Mouse (Mus musculus): ENCODE data around the gene Unc13b. TPM values are rescaled to one million over a fixed set of nuclear protein-coding genes. Genes with fewer than 3 reads are reported as not detected.

Unc13b gene
- polyA plus RNA-seq, 1 experiment from 2014 or later: 25.3 TPM

GRCm38 (mm10) chr4:43206989-43207388 is 148.2 kb downstream of the Unc13b start:
- 53% methylated on average over 5 of the region's 5 CpGs for WGBS
- no peak overlapping the region for H3K4me3 ChIP-seq (replicated peaks)
- no peak overlapping the region for H3K4me2 ChIP-seq
- H3K27ac ChIP-seq: 0 out of 2 replicates have a peak overlapping the region, but pooled peaks have one; percentile 5
- no peak for ATAC-seq (ENCODE audit: low FRiP score)
- H3K9me3 ChIP-seq: no peaks in the 10 kb centered on the region
- peaks cover 19% of the 10 kb centered on the region for H3K4me1 ChIP-seq
- H3K36me3 ChIP-seq (replicated peaks): no peaks in the 10 kb centered on the region
- H3K9ac ChIP-seq: no peak overlapping the region
- no peaks in the 10 kb centered on the region for H3K27me3 ChIP-seq

- 4% methylated on average over 8 of the region's 8 CpGs for WGBS
- H3K36me3 ChIP-seq (replicated peaks): no peaks in the 10 kb centered on the region
- peak; percentile 73 for ATAC-seq (ENCODE audit: low FRiP score)
These were observed 150.4 kb downstream of the Unc13b start for GRCm38 (mm10) chr4:43209081-43209579.

GRCm38 (mm10) chr4:43209673-43210072 is 150.9 kb downstream of the Unc13b start:
- Histone ChIP-seq H3K9ac (peak overlapping the region; percentile 43), H3K9me3 (no peaks in the 10 kb centered on the region), H3K4me1 (peaks cover 19% of the 10 kb centered on the region), H3K27ac (peak overlapping the region; percentile 87), H3K4me3 (replicated peaks) (peak overlapping the region; percentile 25), H3K4me2 (peak overlapping the region; percentile 53), H3K27me3 (no peaks in the 10 kb centered on the region), H3K36me3 (replicated peaks) (no peaks in the 10 kb centered on the region)
- WGBS: 34% methylated on average over 6 of the region's 6 CpGs
- no peak for ATAC-seq (ENCODE audit: low FRiP score)

More at GRCm38 (mm10) chr4:43209081-43209579, 150.4 kb downstream of the Unc13b start:
- Histone ChIP-seq H3K9me3 (no peaks in the 10 kb centered on the region), H3K27me3 (no peaks in the 10 kb centered on the region), H3K27ac (peak overlapping the region; percentile 87), H3K9ac (peak overlapping the region; percentile 43), H3K4me3 (replicated peaks) (peak overlapping the region; percentile 25), H3K4me2 (peak overlapping the region; percentile 53), H3K4me1 (peaks cover 19% of the 10 kb centered on the region)

GRCm38 (mm10) chr4:43216491-43216890 is 157.7 kb downstream of the Unc13b start:
- Histone ChIP-seq H3K4me1 (no peaks in the 10 kb centered on the region), H3K27me3 (no peaks in the 10 kb centered on the region), H3K9ac (no peak overlapping the region), H3K4me2 (no peak overlapping the region), H3K9me3 (no peaks in the 10 kb centered on the region), H3K27ac (no peak overlapping the region), H3K4me3 (replicated peaks) (no peak overlapping the region), H3K36me3 (replicated peaks) (no peaks in the 10 kb centered on the region)
- ATAC-seq (ENCODE audit: low FRiP score): no peak
- 78% methylated on average over 3 of the region's 3 CpGs for WGBS

- H3K9me3 ChIP-seq: no peaks in the 10 kb centered on the region
- H3K4me1 ChIP-seq: no peaks in the 10 kb centered on the region
- ATAC-seq (ENCODE audit: low FRiP score): no peak
- no peak overlapping the region for H3K9ac ChIP-seq
- H3K27me3 ChIP-seq: no peaks in the 10 kb centered on the region
- WGBS: 97% methylated on average over 1 of the region's 1 CpGs
- H3K4me3 ChIP-seq (replicated peaks): no peak overlapping the region
- H3K4me2 ChIP-seq: no peak overlapping the region
- no peaks in the 10 kb centered on the region for H3K36me3 ChIP-seq (replicated peaks)
- no peak overlapping the region for H3K27ac ChIP-seq
These were observed 159.2 kb downstream of the Unc13b start for GRCm38 (mm10) chr4:43217997-43218396.

GRCm38 (mm10) chr4:43231821-43232220 is 173.1 kb downstream of the Unc13b start:
- H3K9me3 ChIP-seq: no peaks in the 10 kb centered on the region
- no peaks in the 10 kb centered on the region for H3K4me1 ChIP-seq
- peaks cover 10% of the 10 kb centered on the region; the same call in 1 of the 2 replicates for H3K36me3 ChIP-seq (replicated peaks)
- H3K4me3 ChIP-seq (replicated peaks): no peak overlapping the region
- ATAC-seq (ENCODE audit: low FRiP score): no peak
- no peaks in the 10 kb centered on the region for H3K27me3 ChIP-seq
- no peak overlapping the region for H3K27ac ChIP-seq
- no peak overlapping the region for H3K9ac ChIP-seq
- 92% methylated on average over 3 of the region's 3 CpGs for WGBS
- no peak overlapping the region for H3K4me2 ChIP-seq

GRCm38 (mm10) chr4:43232985-43233384 is 174.2 kb downstream of the Unc13b start:
- Histone ChIP-seq H3K4me2 (no peak overlapping the region), H3K36me3 (replicated peaks) (peaks cover 14% of the 10 kb centered on the region; the same call in 1 of the 2 replicates), H3K27ac (no peak overlapping the region), H3K9me3 (no peaks in the 10 kb centered on the region), H3K4me1 (no peaks in the 10 kb centered on the region), H3K27me3 (no peaks in the 10 kb centered on the region), H3K9ac (no peak overlapping the region), H3K4me3 (replicated peaks) (no peak overlapping the region)
- WGBS: 90% methylated on average over 1 of the region's 1 CpGs
- ATAC-seq (ENCODE audit: low FRiP score): no peak

GRCm38 (mm10) chr4:43233489-43233888 is 174.7 kb downstream of the Unc13b start:
- H3K9ac ChIP-seq: no peak overlapping the region
- H3K4me2 ChIP-seq: no peak overlapping the region
- WGBS: 95% methylated on average over 6 of the region's 6 CpGs
- H3K27ac ChIP-seq: no peak overlapping the region
- no peak overlapping the region for H3K4me3 ChIP-seq (replicated peaks)
- no peak for ATAC-seq (ENCODE audit: low FRiP score)
- no peaks in the 10 kb centered on the region for H3K9me3 ChIP-seq
- H3K27me3 ChIP-seq: no peaks in the 10 kb centered on the region
- peaks cover 16% of the 10 kb centered on the region; the same call in 1 of the 2 replicates for H3K36me3 ChIP-seq (replicated peaks)
- H3K4me1 ChIP-seq: no peaks in the 10 kb centered on the region

GRCm38 (mm10) chr4:43236898-43237297 is 178.1 kb downstream of the Unc13b start:
- Histone ChIP-seq H3K27me3 (no peaks in the 10 kb centered on the region), H3K4me3 (replicated peaks) (no peak overlapping the region), H3K9me3 (no peaks in the 10 kb centered on the region), H3K36me3 (replicated peaks) (peaks cover 40% of the 10 kb centered on the region), H3K4me1 (peaks cover 5% of the 10 kb centered on the region; the same call in 1 of the 2 replicates), H3K9ac (no peak overlapping the region), H3K4me2 (no peak overlapping the region), H3K27ac (no peak overlapping the region)
- 94% methylated on average over 9 of the region's 9 CpGs for WGBS
- ATAC-seq (ENCODE audit: low FRiP score): no peak

- Histone ChIP-seq H3K27ac (no peak overlapping the region), H3K4me2 (no peak overlapping the region), H3K4me1 (peaks cover 5% of the 10 kb centered on the region; the same call in 1 of the 2 replicates), H3K9me3 (no peaks in the 10 kb centered on the region), H3K27me3 (no peaks in the 10 kb centered on the region), H3K36me3 (replicated peaks) (peaks cover 45% of the 10 kb centered on the region), H3K9ac (no peak overlapping the region), H3K4me3 (replicated peaks) (no peak overlapping the region)
- no peak for ATAC-seq (ENCODE audit: low FRiP score)
- WGBS: 85% methylated on average over 1 of the region's 1 CpGs
These were observed 182.0 kb downstream of the Unc13b start for GRCm38 (mm10) chr4:43240716-43241115.

- Histone ChIP-seq H3K4me1 (peaks cover 17% of the 10 kb centered on the region), H3K27me3 (no peaks in the 10 kb centered on the region), H3K36me3 (replicated peaks) (peaks cover 36% of the 10 kb centered on the region), H3K27ac (no peak overlapping the region), H3K4me2 (no peak overlapping the region), H3K9ac (no peak overlapping the region), H3K9me3 (no peaks in the 10 kb centered on the region), H3K4me3 (replicated peaks) (no peak overlapping the region)
- no peak for ATAC-seq (ENCODE audit: low FRiP score)
- 69% methylated on average over 2 of the region's 2 CpGs for WGBS
These were observed 185.3 kb downstream of the Unc13b start for GRCm38 (mm10) chr4:43244022-43244421.

GRCm38 (mm10) chr4:43245776-43246175 is 187.0 kb downstream of the Unc13b start:
- no peak for ATAC-seq (ENCODE audit: low FRiP score)
- Histone ChIP-seq H3K36me3 (replicated peaks) (peaks cover 28% of the 10 kb centered on the region), H3K4me3 (replicated peaks) (no peak overlapping the region), H3K9ac (no peak overlapping the region), H3K27ac (no peak overlapping the region), H3K27me3 (no peaks in the 10 kb centered on the region), H3K4me2 (no peak overlapping the region), H3K4me1 (peaks cover 14% of the 10 kb centered on the region), H3K9me3 (no peaks in the 10 kb centered on the region)
- WGBS: 95% methylated on average over 4 of the region's 4 CpGs

- Histone ChIP-seq H3K4me2 (no peak overlapping the region), H3K9me3 (no peaks in the 10 kb centered on the region), H3K27ac (peak overlapping the region; percentile 54; the same call in 1 of the 2 replicates), H3K36me3 (replicated peaks) (peaks cover 31% of the 10 kb centered on the region), H3K27me3 (no peaks in the 10 kb centered on the region), H3K4me3 (replicated peaks) (no peak overlapping the region), H3K9ac (no peak overlapping the region), H3K4me1 (peaks cover 14% of the 10 kb centered on the region)
- ATAC-seq (ENCODE audit: low FRiP score): no peak
- WGBS: 9% methylated on average over 7 of the region's 7 CpGs
These were observed 189.3 kb downstream of the Unc13b start for GRCm38 (mm10) chr4:43248026-43248425.
